Mouse (Mus musculus): ENCODE data around the gene Slc12a9. TPM values are rescaled to one million over a fixed set of nuclear protein-coding genes. Genes with fewer than 3 reads are reported as not detected.

The Slc12a9 gene
- total and polyA plus RNA-seq, 3 experiments, result 3.0 to 11.1 (median 7.9) TPM

DNA sequence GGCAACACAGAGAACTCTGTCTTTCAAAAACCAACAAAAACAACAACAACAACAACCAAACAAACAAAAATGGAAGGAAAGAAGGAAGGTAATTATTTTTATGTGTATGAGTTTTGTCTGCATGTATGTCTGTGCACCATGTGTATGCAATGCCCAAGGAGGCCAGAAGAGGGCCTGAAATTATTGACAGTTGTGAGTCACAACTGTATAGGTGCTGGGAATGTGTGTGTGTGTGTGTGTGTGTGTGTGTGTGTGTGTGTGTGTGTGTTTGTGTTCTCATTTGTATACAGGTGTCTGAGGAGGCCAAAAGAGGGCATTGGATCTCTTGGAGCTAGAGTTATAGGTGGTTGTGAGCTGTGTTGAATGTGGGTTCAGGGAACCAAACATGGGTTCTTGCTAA lies 10.5 kb upstream of the Slc12a9 start:
- dilution Hi-C loops (cut with MboI; ENCODE audit: extremely low pct_ligation_motif_present, extremely low pct_unique_long_range_greater_than_20kb, low sequenced_read_pairs), result no loop called here
- Histone ChIP-seq H3K27me3 (replicated peaks) (peaks cover 18% of the 10 kb centered on the region), H3K4me2 (ENCODE audit: insufficient read depth, low read depth, poor library complexity, severe bottlenecking) (no peak overlapping the region), H3K27ac (ENCODE audit: insufficient read depth, low read depth) (no peak overlapping the region), H3K79me2 (replicated peaks; ENCODE audit: control insufficient read depth, extremely low read depth, insufficient read depth, poor library complexity, severe bottlenecking) (no peaks in the 10 kb centered on the region), H3K4me3 (replicated peaks in 1 of 3; ENCODE audit: low read depth in 2 of 3, low read length in 2 of 3, poor library complexity in 1 of 3) (no peak overlapping the region), H3K9me3 (replicated peaks; ENCODE audit: low read length) (peaks cover 6% of the 10 kb centered on the region), H3K4me1 (ENCODE audit: control insufficient read depth in 1 of 2, insufficient read depth in 2 of 2) (peaks cover 4 to 29% of the 10 kb centered on the region in 2 experiments; a peak in 2 of 4 replicates), H3K36me3 (replicated peaks in 1 of 2; ENCODE audit: control insufficient read depth in 1 of 2, insufficient read depth in 1 of 2, low read length in 1 of 2) (no peaks in the 10 kb centered on the region), H3K9ac (ENCODE audit: insufficient read depth, low read depth) (no peak overlapping the region)
- DNase-seq (ENCODE audit: extremely low read depth), result no peak
- TF ChIP-seq RAD21 (IDR thresholded peaks at IDR 0.05; ENCODE audit: low read depth, low read length) (no peak), IRF4 (IDR thresholded peaks at IDR 0.05; ENCODE audit: low read depth, low read length) (no peak), UBTF (IDR thresholded peaks at IDR 0.05; ENCODE audit: low read depth, low read length) (no peak), SIN3A (IDR thresholded peaks at IDR 0.05; ENCODE audit: low read length) (no peak), ZKSCAN1 (IDR thresholded peaks at IDR 0.05; ENCODE audit: borderline replicate concordance, low read depth, low read length) (no peak)
- in situ Hi-C loops (cut with MboI; ENCODE audit: low pct_ligation_motif_present, low pct_unique_long_range_greater_than_20kb, low sequenced_read_pairs), result no loop called here

DNA sequence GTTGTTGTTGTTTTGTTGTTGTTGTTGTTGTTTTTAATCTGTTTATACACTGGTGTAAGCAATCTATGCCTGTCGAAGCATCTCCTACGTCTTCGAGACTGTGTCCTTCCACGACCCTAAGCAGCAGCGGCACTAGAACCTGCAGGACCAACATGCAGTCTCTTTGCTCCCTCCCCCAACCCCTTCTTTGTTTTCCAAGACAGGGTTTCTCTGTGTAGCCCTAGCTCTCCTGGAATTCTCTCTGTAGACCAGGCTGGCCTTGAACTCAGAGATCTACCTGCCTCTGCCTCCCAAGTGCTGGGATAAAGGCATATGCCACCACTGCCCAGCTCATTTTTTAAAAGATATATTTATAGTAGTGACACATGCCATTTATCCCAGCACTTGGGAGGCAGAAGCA lies 10.0 kb upstream of the Slc12a9 start:
- Histone ChIP-seq H3K4me1 (ENCODE audit: control insufficient read depth in 1 of 2, insufficient read depth in 2 of 2) (peaks cover 4 to 29% of the 10 kb centered on the region in 2 experiments; a peak in 2 of 4 replicates), H3K27ac (ENCODE audit: insufficient read depth, low read depth) (no peak overlapping the region), H3K4me2 (ENCODE audit: insufficient read depth, low read depth, poor library complexity, severe bottlenecking) (no peak overlapping the region), H3K36me3 (replicated peaks in 1 of 2; ENCODE audit: control insufficient read depth in 1 of 2, insufficient read depth in 1 of 2, low read length in 1 of 2) (no peaks in the 10 kb centered on the region), H3K9ac (ENCODE audit: insufficient read depth, low read depth) (no peak overlapping the region), H3K27me3 (replicated peaks) (peaks cover 14% of the 10 kb centered on the region), H3K4me3 (replicated peaks in 1 of 3; ENCODE audit: low read depth in 2 of 3, low read length in 2 of 3, poor library complexity in 1 of 3) (no peak overlapping the region), H3K79me2 (replicated peaks; ENCODE audit: control insufficient read depth, extremely low read depth, insufficient read depth, poor library complexity, severe bottlenecking) (no peaks in the 10 kb centered on the region), H3K9me3 (replicated peaks; ENCODE audit: low read length) (peaks cover 6% of the 10 kb centered on the region)
- TF ChIP-seq SIN3A (IDR thresholded peaks at IDR 0.05; ENCODE audit: low read length) (no peak), POLR2AphosphoS2 (IDR thresholded peaks at IDR 0.05; ENCODE audit: low read depth, low read length) (no peak), JUND (conservative IDR thresholded peaks at IDR 0.05; ENCODE audit: low read depth, low read length) (no peak), POLR2A (IDR thresholded peaks at IDR 0.05; ENCODE audit: low read depth, low read length) (no peak), MXI1 (IDR thresholded peaks at IDR 0.05; ENCODE audit: low read depth, low read length) (no peak), USF1 (IDR thresholded peaks at IDR 0.05; ENCODE audit: low read depth, low read length) (no peak)
- dilution Hi-C loops (cut with MboI; ENCODE audit: extremely low pct_ligation_motif_present, extremely low pct_unique_long_range_greater_than_20kb, low sequenced_read_pairs) (no loop called here), in situ Hi-C loops (cut with MboI; ENCODE audit: low pct_ligation_motif_present, low pct_unique_long_range_greater_than_20kb, low sequenced_read_pairs) (no loop called here)
- DNase-seq (ENCODE audit: extremely low read depth), result no peak

DNA sequence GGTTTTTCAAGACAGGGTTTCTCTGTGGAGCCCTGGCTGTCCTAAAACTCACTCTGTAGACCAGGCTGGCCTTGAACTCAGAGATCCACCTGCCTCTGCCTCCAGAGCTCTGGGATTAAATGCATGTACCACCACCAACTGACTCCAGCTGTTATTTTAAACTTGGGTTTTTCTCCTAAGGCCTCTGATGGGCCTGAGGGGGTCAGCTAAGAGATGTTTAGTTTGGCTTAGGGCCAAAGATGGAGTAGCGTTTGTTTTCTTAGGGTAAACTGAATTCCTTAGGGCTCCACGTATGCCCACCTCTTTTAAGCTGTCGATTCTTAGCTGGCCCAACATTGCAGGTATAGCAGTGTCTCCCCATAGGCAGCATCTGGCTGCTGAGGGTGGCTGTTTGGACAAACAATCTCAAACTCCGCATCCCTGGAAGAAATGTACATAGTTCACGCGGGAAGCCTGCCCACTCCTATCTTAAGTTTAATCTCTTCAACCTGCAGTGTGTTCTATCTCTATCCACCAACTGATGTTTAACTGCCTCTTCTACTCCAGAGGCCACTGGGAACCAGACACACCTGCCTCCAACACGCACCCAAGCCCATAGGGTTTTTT lies 9.1 kb upstream of the Slc12a9 start:
- H3K9ac ChIP-seq (ENCODE audit: insufficient read depth, low read depth), result no peak overlapping the region
- peaks cover 18% of the 10 kb centered on the region for H3K27me3 ChIP-seq (replicated peaks)
- no peaks in the 10 kb centered on the region for H3K79me2 ChIP-seq (replicated peaks; ENCODE audit: control insufficient read depth, extremely low read depth, insufficient read depth, poor library complexity, severe bottlenecking)
- no peak for TF ChIP-seq PAX5 (IDR thresholded peaks at IDR 0.05; ENCODE audit: low read length)
- TF ChIP-seq JUN (IDR thresholded peaks at IDR 0.05; ENCODE audit: insufficient read depth, low read depth, low read length), result no peak
- no peak for TF ChIP-seq ETS1 (conservative IDR thresholded peaks at IDR 0.05; ENCODE audit: low read depth, low read length)
- no peak for TF ChIP-seq RAD21 (IDR thresholded peaks at IDR 0.05; ENCODE audit: low read depth, low read length)
- no peak for TF ChIP-seq ELF1 (IDR thresholded peaks at IDR 0.05; ENCODE audit: low read depth, low read length)
- TF ChIP-seq MXI1 (IDR thresholded peaks at IDR 0.05; ENCODE audit: low read depth, low read length), result no peak
- no peak for TF ChIP-seq EP300 (IDR thresholded peaks at IDR 0.05; ENCODE audit: low read length)
- no peak for TF ChIP-seq ZC3H11A (IDR thresholded peaks at IDR 0.05; ENCODE audit: low read depth, low read length)
- no peak for TF ChIP-seq IRF4 (IDR thresholded peaks at IDR 0.05; ENCODE audit: low read depth, low read length)
- no peak for TF ChIP-seq SMC3 (IDR thresholded peaks at IDR 0.05; ENCODE audit: low read depth, low read length)
- no peak for TF ChIP-seq CHD2 (IDR thresholded peaks at IDR 0.05; ENCODE audit: low read length)
- peaks cover 4 to 29% of the 10 kb centered on the region in 2 experiments; a peak in 2 of 4 replicates for H3K4me1 ChIP-seq (ENCODE audit: control insufficient read depth in 1 of 2, insufficient read depth in 2 of 2)
- in situ Hi-C loops (cut with MboI; ENCODE audit: low pct_ligation_motif_present, low pct_unique_long_range_greater_than_20kb, low sequenced_read_pairs), result no loop called here
- DNase-seq (ENCODE audit: extremely low read depth), result no peak
- peaks cover 6% of the 10 kb centered on the region for H3K9me3 ChIP-seq (replicated peaks; ENCODE audit: low read length)
- no peak overlapping the region for H3K4me3 ChIP-seq (replicated peaks in 1 of 3; ENCODE audit: low read depth in 2 of 3, low read length in 2 of 3, poor library complexity in 1 of 3)
- no peak overlapping the region for H3K4me2 ChIP-seq (ENCODE audit: insufficient read depth, low read depth, poor library complexity, severe bottlenecking)
- no peak overlapping the region for H3K27ac ChIP-seq (ENCODE audit: insufficient read depth, low read depth)
- dilution Hi-C loops (cut with MboI; ENCODE audit: extremely low pct_ligation_motif_present, extremely low pct_unique_long_range_greater_than_20kb, low sequenced_read_pairs), result no loop called here
- H3K36me3 ChIP-seq (replicated peaks in 1 of 2; ENCODE audit: control insufficient read depth in 1 of 2, insufficient read depth in 1 of 2, low read length in 1 of 2), result no peaks in the 10 kb centered on the region
